Comparison of ENCODE assay signal across 7 mouse cellular contexts in genomic region chr7:43422995-43423617, GRCm38 (mm10). TPM values are rescaled to one million over a fixed set of nuclear protein-coding genes. Genes with fewer than 3 reads are reported as not detected.
DNase-seq lines count a peak whose midpoint lies in the region; ATAC-seq and TF ChIP-seq lines count a peak whose summit lies in the region.

No protein-coding gene starts in this region.

- peak; percentile 84 for ATAC-seq in embryonic facial prominence, embryonic 12.5 days (ENCODE audit: insufficient number of reproducible peaks, insufficient read depth, low FRiP score, low TSS enrichment)
- peak; percentile 79 for ATAC-seq in limb, embryonic 12.5 days (ENCODE audit: insufficient number of reproducible peaks, insufficient read depth, low FRiP score, low TSS enrichment, low read depth)
- peak; percentile 95 for ATAC-seq in midbrain, embryonic 15.5 days (replicated peaks)

- H3K4me2 ChIP-seq in embryonic facial prominence, embryonic 12.5 days (replicated peaks) = peak overlapping the region; percentile 24
- peak overlapping the region; percentile 42 for H3K4me2 ChIP-seq in limb, embryonic 12.5 days
- peak overlapping the region; percentile 29 for H3K4me2 ChIP-seq in midbrain, embryonic 15.5 days

- H3K9ac ChIP-seq in embryonic facial prominence, embryonic 12.5 days = no peak overlapping the region
- no peak overlapping the region for H3K9ac ChIP-seq in heart, adult 2 months (ENCODE audit: low read depth, low read length)
- no peak overlapping the region for H3K9ac ChIP-seq in limb, embryonic 12.5 days (replicated peaks)
- H3K9ac ChIP-seq in midbrain, embryonic 15.5 days = no peak overlapping the region

- H3K79me2 ChIP-seq in heart, adult 2 months (replicated peaks; ENCODE audit: control insufficient read depth, insufficient read depth, low read length) = no peaks in the 10 kb centered on the region

- no peak overlapping the region for H3K27ac ChIP-seq in embryonic facial prominence, embryonic 12.5 days
- H3K27ac ChIP-seq in heart, adult 2 months = no peak overlapping the region
- no peak overlapping the region for H3K27ac ChIP-seq in kidney, adult 2 months (ENCODE audit: insufficient read depth, low read depth, low read length)
- no peak overlapping the region for H3K27ac ChIP-seq in limb, embryonic 12.5 days
- no peak overlapping the region for H3K27ac ChIP-seq in midbrain, embryonic 15.5 days
- no peak overlapping the region for H3K27ac ChIP-seq in spleen, adult 2 months (ENCODE audit: insufficient read depth, low read length)

- no peaks in the 10 kb centered on the region for H3K9me3 ChIP-seq in embryonic facial prominence, embryonic 12.5 days
- no peaks in the 10 kb centered on the region for H3K9me3 ChIP-seq in limb, embryonic 12.5 days
- H3K9me3 ChIP-seq in midbrain, embryonic 15.5 days = no peaks in the 10 kb centered on the region

- intact Hi-C loops in heart, adult 2 months (cut with DNase I) = loop anchor here (1.0 kb wide), 2 partner anchors 43 to 472 kb away; no protein-coding TSS in a partner anchor

- TF ChIP-seq POLR2A in heart, adult 2 months (IDR thresholded peaks at IDR 0.05; ENCODE audit: insufficient read depth, low read depth, low read length) = no peak
- TF ChIP-seq POLR2A in kidney, adult 2 months (IDR thresholded peaks at IDR 0.05; ENCODE audit: low read depth, low read length) = no peak
- no peak for TF ChIP-seq POLR2A in spleen, adult 2 months (IDR thresholded peaks at IDR 0.05; ENCODE audit: low read depth, low read length)

- H3K4me3 ChIP-seq in embryonic facial prominence, embryonic 12.5 days = no peak overlapping the region; the same call in 1 of the 2 replicates
- no peak overlapping the region for H3K4me3 ChIP-seq in heart, adult 2 months
- H3K4me3 ChIP-seq in kidney, adult 2 months (ENCODE audit: insufficient read depth, low read depth, low read length) = no peak overlapping the region
- no peak overlapping the region for H3K4me3 ChIP-seq in limb, embryonic 12.5 days (replicated peaks)
- H3K4me3 ChIP-seq in midbrain, embryonic 15.5 days = no peak overlapping the region
- H3K4me3 ChIP-seq in spleen, adult 2 months (ENCODE audit: extremely low read depth, insufficient read depth, insufficient read length) = no peak overlapping the region

- no peaks in the 10 kb centered on the region for H3K36me3 ChIP-seq in embryonic facial prominence, embryonic 12.5 days
- H3K36me3 ChIP-seq in heart, adult 2 months (ENCODE audit: control insufficient read depth, insufficient read depth, low read length) = no peaks in the 10 kb centered on the region
- H3K36me3 ChIP-seq in kidney, adult 2 months (ENCODE audit: control insufficient read depth, insufficient read depth, low read length) = no peaks in the 10 kb centered on the region
- H3K36me3 ChIP-seq in limb, embryonic 12.5 days = no peaks in the 10 kb centered on the region
- no peaks in the 10 kb centered on the region for H3K36me3 ChIP-seq in midbrain, embryonic 15.5 days (replicated peaks)
- 0 out of 2 replicates have a peak, but pooled peaks cover 1% of the 10 kb centered on the region for H3K36me3 ChIP-seq in spleen, adult 2 months (ENCODE audit: control insufficient read depth, insufficient read depth, low read length)

- DNase-seq in adrenal gland, postnatal 14 days = peak; percentile 93
- DNase-seq in heart, adult 2 months = peak; percentile 80 to 89
- peak; percentile 87 for DNase-seq in kidney, adult 2 months
- peak; percentile 47 to 81 for DNase-seq in spleen, adult 2 months (ENCODE audit: low read depth in 1 of 2, low spot score in 2 of 2)

- no peak; the same call in 1 of the 2 replicates for TF ChIP-seq CTCF in heart, adult 2 months (IDR thresholded peaks at IDR 0.05)
- TF ChIP-seq CTCF in kidney, adult 2 months (conservative IDR thresholded peaks at IDR 0.05; ENCODE audit: insufficient read depth, insufficient read length, low read depth, low read length) = peak; percentile 99; the same call in 1 of the 2 replicates
- TF ChIP-seq CTCF in spleen, adult 2 months (IDR thresholded peaks at IDR 0.05; ENCODE audit: extremely low read depth, insufficient read depth, insufficient read length, insufficient replicate concordance) = peak; percentile 96

- WGBS in embryonic facial prominence, embryonic 12.5 days = 12% methylated on average over 11 of the region's 11 CpGs
- WGBS in heart, adult 2 months = 6% methylated on average over 11 of the region's 11 CpGs
- 19% methylated on average over 11 of the region's 11 CpGs for WGBS in kidney, adult 2 months
- WGBS in limb, embryonic 12.5 days = 14% methylated on average over 11 of the region's 11 CpGs
- WGBS in midbrain, embryonic 15.5 days = 12% methylated on average over 11 of the region's 11 CpGs
- 25% methylated on average over 11 of the region's 11 CpGs for whole genome bisulfite sequencing in spleen, adult 2 months

- TF ChIP-seq EP300 in heart, adult 2 months (IDR thresholded peaks at IDR 0.05; ENCODE audit: insufficient read depth, low read depth, low read length) = peak; percentile 68; the same call in 1 of the 2 replicates

- H3K4me1 ChIP-seq in embryonic facial prominence, embryonic 12.5 days = no peaks in the 10 kb centered on the region; the same call in 1 of the 2 replicates
- H3K4me1 ChIP-seq in heart, adult 2 months (ENCODE audit: control insufficient read depth, insufficient read depth, low read length) = no peaks in the 10 kb centered on the region
- H3K4me1 ChIP-seq in kidney, adult 2 months (ENCODE audit: control insufficient read depth, insufficient read depth, low read length) = no peaks in the 10 kb centered on the region
- H3K4me1 ChIP-seq in limb, embryonic 12.5 days (replicated peaks) = no peaks in the 10 kb centered on the region; the same call in 1 of the 2 replicates
- H3K4me1 ChIP-seq in midbrain, embryonic 15.5 days = peaks cover 6% of the 10 kb centered on the region
- H3K4me1 ChIP-seq in spleen, adult 2 months (ENCODE audit: control insufficient read depth, insufficient read depth, insufficient read length) = peaks cover 4% of the 10 kb centered on the region; the same call in 1 of the 2 replicates

- H3K27me3 ChIP-seq in embryonic facial prominence, embryonic 12.5 days = no peaks in the 10 kb centered on the region
- no peaks in the 10 kb centered on the region for H3K27me3 ChIP-seq in heart, adult 2 months (ENCODE audit: control insufficient read depth, insufficient read depth, low read length)
- no peaks in the 10 kb centered on the region for H3K27me3 ChIP-seq in kidney, adult 2 months (replicated peaks; ENCODE audit: control insufficient read depth, insufficient read depth, low read length)
- H3K27me3 ChIP-seq in limb, embryonic 12.5 days = no peaks in the 10 kb centered on the region
- H3K27me3 ChIP-seq in midbrain, embryonic 15.5 days (replicated peaks) = no peaks in the 10 kb centered on the region
- H3K27me3 ChIP-seq in spleen, adult 2 months (ENCODE audit: control insufficient read depth, insufficient read depth, low read length) = no peaks in the 10 kb centered on the region

RNA-seq across cellular contexts. Expression of gene Lim2, which starts 4.4 kb away (rescaled TPM):
- total RNA-seq in adrenal gland, postnatal 14 days (2021) = not detected in 2 replicates
- 1.9 and 3.9 TPM in 2 replicates for polyA plus RNA-seq in embryonic facial prominence, embryonic 12.5 days (2016; fragmentation: Nextera tagmentation; extraction: Ambion mirVana)
- not detected for total RNA-seq in heart, adult 2 months (2021)
- not detected in 2 replicates for polyA plus RNA-seq in heart, adult 2 months (2012; rRNA removed)
- polyA plus RNA-seq in kidney, adult 2 months (2012; rRNA removed) = not detected in 2 replicates
- not detected in 2 replicates for polyA plus RNA-seq in limb, embryonic 12.5 days (2016; fragmentation: Nextera tagmentation; extraction: Ambion mirVana)
- polyA plus RNA-seq in midbrain, embryonic 15.5 days (2015; fragmentation: Nextera tagmentation; extraction: Ambion mirVana) = not detected in 2 replicates
- 0.12 and 0.18 TPM in 2 replicates for polyA plus RNA-seq in spleen, adult 2 months (2012; rRNA removed)

RNA-seq across cellular contexts. Expression of gene Nkg7, which starts 13.8 kb away (rescaled TPM):
- total RNA-seq in adrenal gland, postnatal 14 days (2021) = 3.9 TPM in 1 of 2 replicates, not detected in the other
- 0.27 and 0.37 TPM in 2 replicates for polyA plus RNA-seq in embryonic facial prominence, embryonic 12.5 days (2016; fragmentation: Nextera tagmentation; extraction: Ambion mirVana)
- total RNA-seq in heart, adult 2 months (2021) = not detected
- polyA plus RNA-seq in heart, adult 2 months (2012; rRNA removed) = 1.6 and 4.9 TPM in 2 replicates
- 2.0 and 8.4 TPM in 2 replicates for polyA plus RNA-seq in kidney, adult 2 months (2012; rRNA removed)
- 0.64 TPM in 1 of 2 replicates, not detected in the other for polyA plus RNA-seq in limb, embryonic 12.5 days (2016; fragmentation: Nextera tagmentation; extraction: Ambion mirVana)
- polyA plus RNA-seq in midbrain, embryonic 15.5 days (2015; fragmentation: Nextera tagmentation; extraction: Ambion mirVana) = 0.25 TPM in 1 of 2 replicates, not detected in the other
- 97.1 and 102 TPM in 2 replicates for polyA plus RNA-seq in spleen, adult 2 months (2012; rRNA removed)

RNA-seq across cellular contexts. Expression of gene Siglecg, which starts 15.1 kb away (rescaled TPM):
- 2.0 and 6.2 TPM in 2 replicates for total RNA-seq in adrenal gland, postnatal 14 days (2021)
- polyA plus RNA-seq in embryonic facial prominence, embryonic 12.5 days (2016; fragmentation: Nextera tagmentation; extraction: Ambion mirVana) = 0.04 and 0.09 TPM in 2 replicates
- under 1 TPM; 0.18 to 0.50 TPM for total RNA-seq in heart, adult 2 months (2021)
- 2.0 and 3.2 TPM in 2 replicates for polyA plus RNA-seq in heart, adult 2 months (2012; rRNA removed)
- polyA plus RNA-seq in kidney, adult 2 months (2012; rRNA removed) = 1.4 and 7.7 TPM in 2 replicates
- polyA plus RNA-seq in limb, embryonic 12.5 days (2016; fragmentation: Nextera tagmentation; extraction: Ambion mirVana) = not detected in 2 replicates
- polyA plus RNA-seq in midbrain, embryonic 15.5 days (2015; fragmentation: Nextera tagmentation; extraction: Ambion mirVana) = 0.05 TPM in 1 of 2 replicates, not detected in the other
- polyA plus RNA-seq in spleen, adult 2 months (2012; rRNA removed) = 279 and 393 TPM in 2 replicates

RNA-seq across cellular contexts. Expression of gene Cldnd2, which starts 17.5 kb away (rescaled TPM):
- not detected in 2 replicates for total RNA-seq in adrenal gland, postnatal 14 days (2021)
- polyA plus RNA-seq in embryonic facial prominence, embryonic 12.5 days (2016; fragmentation: Nextera tagmentation; extraction: Ambion mirVana) = not detected in 2 replicates
- total RNA-seq in heart, adult 2 months (2021) = not detected
- not detected in 2 replicates for polyA plus RNA-seq in heart, adult 2 months (2012; rRNA removed)
- 0.33 TPM in 1 of 2 replicates, not detected in the other for polyA plus RNA-seq in kidney, adult 2 months (2012; rRNA removed)
- polyA plus RNA-seq in limb, embryonic 12.5 days (2016; fragmentation: Nextera tagmentation; extraction: Ambion mirVana) = not detected in 2 replicates
- polyA plus RNA-seq in midbrain, embryonic 15.5 days (2015; fragmentation: Nextera tagmentation; extraction: Ambion mirVana) = not detected in 2 replicates
- 0.26 TPM in 1 of 2 replicates, not detected in the other for polyA plus RNA-seq in spleen, adult 2 months (2012; rRNA removed)

RNA-seq across cellular contexts. Expression of gene Etfb, which starts 20.8 kb away (rescaled TPM):
- 1,201 and 1,373 TPM in 2 replicates for total RNA-seq in adrenal gland, postnatal 14 days (2021)
- 237 and 240 TPM in 2 replicates for polyA plus RNA-seq in embryonic facial prominence, embryonic 12.5 days (2016; fragmentation: Nextera tagmentation; extraction: Ambion mirVana)
- total RNA-seq in heart, adult 2 months (2021) = 1,000 to 10,000 TPM; 1,250 to 1,384 TPM
- polyA plus RNA-seq in heart, adult 2 months (2012; rRNA removed) = 731 and 1,097 TPM in 2 replicates
- 477 and 614 TPM in 2 replicates for polyA plus RNA-seq in kidney, adult 2 months (2012; rRNA removed)
- polyA plus RNA-seq in limb, embryonic 12.5 days (2016; fragmentation: Nextera tagmentation; extraction: Ambion mirVana) = 236 and 240 TPM in 2 replicates
- 117 and 130 TPM in 2 replicates for polyA plus RNA-seq in midbrain, embryonic 15.5 days (2015; fragmentation: Nextera tagmentation; extraction: Ambion mirVana)
- 37.8 and 39.1 TPM in 2 replicates for polyA plus RNA-seq in spleen, adult 2 months (2012; rRNA removed)

Comparison
In these comparisons a context has a peak if more than half of its experiments do, and no peak if none do; other contexts are left out.
1. RNA of gene Nkg7, which starts 13.8 kb away (polyA plus RNA-seq): 97.1 to 102 TPM in spleen, adult 2 months; 2.0 to 8.4 TPM in kidney, adult 2 months, 1.6 to 4.9 TPM in heart, adult 2 months, 0.27 to 0.37 TPM in embryonic facial prominence, embryonic 12.5 days, 0.25 TPM in midbrain, embryonic 15.5 days and 0.64 TPM in limb, embryonic 12.5 days; every median in the first group is over 10 times any median in the second.
2. RNA of gene Siglecg, which starts 15.1 kb away (polyA plus RNA-seq): 279 to 393 TPM in spleen, adult 2 months; 1.4 to 7.7 TPM in kidney, adult 2 months, 2.0 to 3.2 TPM in heart, adult 2 months, 0.05 TPM in midbrain, embryonic 15.5 days, 0.04 to 0.09 TPM in embryonic facial prominence, embryonic 12.5 days and not detected in limb, embryonic 12.5 days; every median in the first group is over 10 times any median in the second.
3. Peak in every context shown above with its lines, with median percentiles within 50 percentile points of each other: DNase-seq, ATAC-seq and H3K4me2 ChIP-seq.